Mouse (Mus musculus) ES-E14 (cell line): Measurements from ENCODE around the gene Lrrc47. TPM values are rescaled to one million over a fixed set of nuclear protein-coding genes. Genes with fewer than 3 reads are reported as not detected.
A peak's percentile ranks its signal among the peaks of the same experiment; 100 is the strongest.

Experiments used
- DNase-seq: peaks from one replicate; pipeline ENCODE4 v3.0.0-alpha.2; 2013; ENCODE audit warnings: low read depth, low spot score
- H3K27ac ChIP-seq: 2 replicates; pipeline ENCODE4 v1.5.1; 2012; ENCODE audit warnings: low read depth, mild to moderate bottlenecking, low read length, moderate library complexity, mixed read lengths; ENCODE audit not compliant: poor library complexity, insufficient read depth, severe bottlenecking
- H3K36me3 ChIP-seq: 2 replicates; pipeline ENCODE4 v1.6.1; 2012; ENCODE audit warnings: mild to moderate bottlenecking, low read length, moderate library complexity, mixed read lengths; ENCODE audit not compliant: control insufficient read depth, poor library complexity, insufficient read depth, severe bottlenecking
- H3K4me1 ChIP-seq, 2 experiments: fragments of 150-350 bp in 1 of 2; sonication (generic) in 1 of 2; 2 replicates each; pipeline ENCODE4 v1.6.1; 2012; ENCODE audit warnings: low read length in 2 of 2, mild to moderate bottlenecking in 1 of 2, mixed read lengths in 1 of 2; ENCODE audit not compliant: control insufficient read depth in 2 of 2, insufficient read depth in 2 of 2, poor library complexity in 1 of 2
- H3K4me3 ChIP-seq, 2 experiments: fragments of 150-350 bp in 1 of 2; sonication (generic) in 1 of 2; 2 replicates each; pipeline ENCODE4 v1.5.1; 2012; ENCODE audit warnings: low read length in 2 of 2, low read depth in 1 of 2, mild to moderate bottlenecking in 1 of 2, mixed read lengths in 1 of 2; ENCODE audit not compliant: insufficient read depth in 1 of 2, poor library complexity in 1 of 2, severe bottlenecking in 1 of 2
- H3K9ac ChIP-seq: 2 replicates; pipeline ENCODE4 v1.6.1; 2012; ENCODE audit warnings: low read depth, mild to moderate bottlenecking, low read length, mixed read lengths; ENCODE audit not compliant: poor library complexity, insufficient read depth, severe bottlenecking
- H3K9me3 ChIP-seq: fragments of 150-350 bp; sonication (generic); 2 replicates; pipeline ENCODE4 v1.6.1; 2012; ENCODE audit warnings: low read depth, mild to moderate bottlenecking, low read length; ENCODE audit not compliant: control insufficient read depth, insufficient read depth
- CHD2 ChIP-seq: IDR thresholded peaks from 2 replicates; pipeline ENCODE4 v1.6.1; 2014; ENCODE audit warnings: mild to moderate bottlenecking, low read depth, low read length, inconsistent platforms
- HCFC1 ChIP-seq: IDR thresholded peaks from 2 replicates; pipeline ENCODE4 v1.6.1; 2012; ENCODE audit warnings: low read length, inconsistent platforms, borderline replicate concordance; ENCODE audit not compliant: insufficient read depth
- MAFK ChIP-seq: IDR thresholded peaks from 2 replicates; pipeline ENCODE4 v1.6.1; 2014; ENCODE audit warnings: mild to moderate bottlenecking, low read depth, low read length, inconsistent platforms; ENCODE audit not compliant: insufficient read depth
- ZC3H11A ChIP-seq: IDR thresholded peaks from 2 replicates; pipeline ENCODE4 v1.6.1; 2012; ENCODE audit warnings: low read depth, mild to moderate bottlenecking, inconsistent platforms, low read length, borderline replicate concordance
- ZNF384 ChIP-seq: IDR thresholded peaks from 2 replicates; pipeline ENCODE4 v1.6.1; 2012; ENCODE audit warnings: low read depth, low read length, inconsistent platforms
- in situ Hi-C, 2 experiments: fragments of 600-800 bp; cut with MboI; formaldehyde crosslinking; loops; one replicate each; pipeline ENCODE4 v1.15.1; 2025; ENCODE audit warnings: low sequenced_read_pairs in 2 of 2, inconsistent platforms in 1 of 2; ENCODE audit not compliant: unreplicated experiment in 2 of 2
- total RNA-seq: library from RNA; depleted of rRNA; stranded (reverse); fragments of 300-350 nt; gene quantifications from 2 replicates; pipeline ENCODE4 v1.2.3, GENCODE M21; 2012

Gene Lrrc47
- total RNA-seq, 1 experiment, result 35.8 TPM

DNA sequence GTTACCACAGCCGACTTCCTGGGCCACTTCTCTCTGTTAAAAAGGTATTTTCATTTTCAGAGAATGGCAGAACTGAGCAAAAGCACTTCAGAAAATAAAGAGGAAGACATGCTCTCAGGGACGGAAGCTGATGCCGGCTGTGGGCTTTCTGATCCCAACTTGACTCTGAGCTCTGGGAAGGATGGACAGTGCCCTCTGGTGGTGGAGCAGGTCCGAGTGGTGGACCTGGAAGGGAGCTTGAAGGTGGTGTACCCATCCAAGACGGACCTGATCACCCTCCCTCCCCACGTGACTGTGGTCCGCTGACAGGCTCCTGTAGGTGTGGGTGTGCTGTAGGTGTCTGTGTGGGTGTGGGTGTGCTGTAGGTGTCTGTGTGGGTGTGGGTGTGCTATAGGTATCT, 8.0 kb downstream of the Lrrc47 start:
- peak; percentile 45 for DNase-seq
- no peak overlapping the region for H3K27ac ChIP-seq
- peaks cover 63% of the 10 kb centered on the region for H3K36me3 ChIP-seq
- 0 out of 4 replicates have a peak, but pooled peaks cover 0 to 2% of the 10 kb centered on the region in 2 experiments for H3K4me1 ChIP-seq
- no peak overlapping the region for H3K9ac ChIP-seq
- no peaks in the 10 kb centered on the region for H3K9me3 ChIP-seq
- H3K4me3 ChIP-seq, result no peak overlapping the region
- in situ Hi-C loops, result no loop called here
- TF ChIP-seq CHD2, result no peak

- Histone ChIP-seq H3K4me3 (no peak overlapping the region), H3K4me1 (peaks cover 0 to 4% of the 10 kb centered on the region in 2 experiments; a peak in 1 of 4 replicates), H3K27ac (no peak overlapping the region), H3K36me3 (peaks cover 50% of the 10 kb centered on the region), H3K9me3 (no peaks in the 10 kb centered on the region), H3K9ac (no peak overlapping the region)
- no peak for DNase-seq
- in situ Hi-C loops, result no loop called here
- TF ChIP-seq HCFC1 (no peak), MAFK (no peak), ZC3H11A (no peak), ZNF384 (no peak), CHD2 (no peak)
Measured at GRCm38 (mm10) chr4:154021432-154021831, 9.9 kb downstream of the Lrrc47 start.

DNA sequence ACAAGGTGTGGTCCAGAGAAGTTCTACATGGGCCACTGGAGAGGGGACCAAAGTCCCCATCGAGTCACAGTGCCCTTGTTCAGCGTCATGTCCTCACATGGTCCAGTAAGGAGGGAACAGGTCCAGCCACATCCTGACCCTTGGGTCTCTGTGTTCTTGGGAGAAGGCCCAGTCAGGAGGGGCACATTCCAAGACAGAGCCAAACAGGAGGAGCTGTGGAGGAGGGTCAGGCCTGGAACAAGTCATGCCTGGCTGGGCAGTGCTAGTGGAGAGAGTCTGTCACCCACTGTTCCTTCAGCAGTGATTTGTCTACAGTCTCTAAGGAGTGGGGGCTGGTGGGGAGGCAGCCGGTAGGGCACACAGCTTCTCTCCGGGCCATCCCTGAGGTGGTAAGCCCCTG, 10.9 kb downstream of the Lrrc47 start:
- Histone ChIP-seq H3K9ac (no peak overlapping the region), H3K27ac (no peak overlapping the region), H3K9me3 (no peaks in the 10 kb centered on the region), H3K4me3 (no peak overlapping the region), H3K4me1 (peaks cover 0 to 4% of the 10 kb centered on the region in 2 experiments; a peak in 1 of 4 replicates), H3K36me3 (peaks cover 41% of the 10 kb centered on the region)
- no peak for TF ChIP-seq HCFC1
- no peak for DNase-seq
- in situ Hi-C loops, result no loop called here

GRCm38 (mm10) chr4:154022844-154023243, 11.3 kb downstream of the Lrrc47 start:
- DNase-seq, result no peak
- H3K9me3 ChIP-seq, result no peaks in the 10 kb centered on the region
- TF ChIP-seq HCFC1, result no peak
- TF ChIP-seq ZNF384, result no peak
- no peak for TF ChIP-seq CHD2
- TF ChIP-seq ZC3H11A, result no peak
- no peak for TF ChIP-seq MAFK
- no peak overlapping the region for H3K27ac ChIP-seq
- H3K36me3 ChIP-seq, result peaks cover 39% of the 10 kb centered on the region
- no peak overlapping the region for H3K4me3 ChIP-seq
- no peak overlapping the region for H3K9ac ChIP-seq
- in situ Hi-C loops, result no loop called here
- peaks cover 0 to 4% of the 10 kb centered on the region in 2 experiments; a peak in 1 of 4 replicates for H3K4me1 ChIP-seq

DNA sequence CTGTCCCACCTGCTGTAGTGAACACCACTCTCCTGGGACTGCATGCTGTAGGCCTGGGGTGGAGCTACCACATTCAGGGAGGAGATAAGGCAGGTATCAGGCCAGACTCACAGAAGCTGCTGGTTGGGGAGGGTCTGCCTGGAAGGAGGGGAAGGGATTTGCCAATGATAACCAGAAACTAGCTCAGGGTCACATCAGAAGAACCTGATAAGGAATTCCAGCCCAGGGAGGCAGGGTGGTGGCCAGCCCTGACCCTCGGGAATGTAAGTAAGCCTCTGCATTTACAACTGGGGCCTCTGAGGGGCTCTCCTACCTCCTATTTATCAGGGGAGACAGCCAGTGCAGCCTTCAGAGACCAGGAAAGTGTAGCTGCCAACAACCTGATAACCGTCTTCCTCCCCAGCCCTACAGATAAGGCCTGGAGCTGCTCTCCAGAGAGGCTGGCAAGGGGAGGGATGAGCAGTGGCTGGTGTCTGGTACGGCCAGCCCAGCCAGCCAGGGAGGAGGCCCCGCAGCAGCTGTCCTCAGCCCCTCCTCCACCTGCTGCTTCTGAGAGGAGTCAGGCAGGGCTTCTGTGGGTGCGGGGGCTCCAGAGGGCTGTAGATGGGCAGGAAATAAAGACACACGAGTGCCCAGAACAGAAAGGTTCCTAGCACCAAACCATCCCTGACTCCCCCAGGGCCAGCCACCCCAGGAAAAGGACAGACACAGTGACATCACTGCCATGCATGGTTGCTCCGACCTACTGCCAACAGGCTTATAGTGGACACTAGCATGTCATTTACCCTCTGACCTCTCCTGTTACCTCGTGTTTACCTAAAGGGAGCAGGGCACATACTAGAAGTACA, 12.4 kb downstream of the Lrrc47 start:
- DNase-seq, result no peak
- Histone ChIP-seq H3K36me3 (peaks cover 28% of the 10 kb centered on the region), H3K4me1 (peaks cover 0 to 4% of the 10 kb centered on the region in 2 experiments; a peak in 1 of 4 replicates), H3K27ac (no peak overlapping the region), H3K9ac (no peak overlapping the region), H3K9me3 (no peaks in the 10 kb centered on the region), H3K4me3 (no peak overlapping the region)
- in situ Hi-C loops, result no loop called here
- TF ChIP-seq MAFK (no peak), HCFC1 (no peak), ZC3H11A (no peak)
